In genomic region chr2:92987108-92987618, GRCm38 (mm10) we compare ENCODE assay signal across 10 mouse cellular contexts. TPM values are rescaled to one million over a fixed set of nuclear protein-coding genes. Genes with fewer than 3 reads are reported as not detected.
DNase-seq lines count a peak whose midpoint lies in the region; ATAC-seq and TF ChIP-seq lines count a peak whose summit lies in the region.
"Had no signal": no experiment of that assay in that cellular context is flagged by ENCODE, and none has a peak within 500 bp of the region (broad histone marks: within the 10 kb centered on the region; RNA-seq: fewer than 3 reads in every experiment).

No protein-coding gene starts in this region.

- peak; percentile 38; the same call in 1 of the 2 replicates for TF ChIP-seq CTCF in lung, embryonic 14.5 days (IDR thresholded peaks at IDR 0.05; ENCODE audit: low read depth)

- ATAC-seq in hindbrain, embryonic 16.5 days = no peak
- ATAC-seq in hindbrain, embryonic 11.5 days (ENCODE audit: low FRiP score) = no peak
- ATAC-seq in heart, embryonic 16.5 days (replicated peaks; ENCODE audit: extremely low read depth, insufficient read depth, low FRiP score) = no peak
- no peak for ATAC-seq in lung, embryonic 14.5 days (ENCODE audit: insufficient read depth)

- no peak for DNase-seq in hindbrain, embryonic 11.5 days (ENCODE audit: low spot score)
- peak; percentile 15 for DNase-seq in NIH3T3 (ENCODE audit: low read depth)
- DNase-seq in lung, embryonic 14.5 days = peak; percentile 34
- DNase-seq in urinary bladder, adult 2 months (ENCODE audit: low spot score) = no peak
- no peak for DNase-seq in ovary, postnatal 36 days (ENCODE audit: low spot score)
- no peak for DNase-seq in B cell, adult 2 months

- H3K4me1 ChIP-seq in hindbrain, embryonic 16.5 days (ENCODE audit: control insufficient read depth, insufficient read depth, low read depth, low read length) = peaks cover 10% of the 10 kb centered on the region
- H3K4me1 ChIP-seq in hindbrain, embryonic 11.5 days (replicated peaks; ENCODE audit: control insufficient read depth, insufficient read depth, low read length) = no peaks in the 10 kb centered on the region
- H3K4me1 ChIP-seq in heart, embryonic 16.5 days (ENCODE audit: control insufficient read depth, insufficient read depth, low read length) = peaks cover 24% of the 10 kb centered on the region
- peaks cover 3% of the 10 kb centered on the region; the same call in 1 of the 2 replicates for H3K4me1 ChIP-seq in lung, embryonic 14.5 days (ENCODE audit: insufficient read depth)

- H3K9ac ChIP-seq in hindbrain, embryonic 16.5 days (ENCODE audit: low read depth, low read length) = no peak overlapping the region; the same call in 1 of the 2 replicates
- H3K9ac ChIP-seq in hindbrain, embryonic 11.5 days (ENCODE audit: low read depth, low read length) = no peak overlapping the region
- H3K9ac ChIP-seq in heart, embryonic 16.5 days (ENCODE audit: low read length) = peak overlapping the region; percentile 68; the same call in 1 of the 2 replicates
- H3K9ac ChIP-seq in lung, embryonic 14.5 days = no peak overlapping the region
- H3K9ac ChIP-seq: hindbrain, embryonic 15.5 days had no signal

- 0 out of 2 replicates have a peak overlapping the region, but pooled peaks have one; percentile 37 for H3K27ac ChIP-seq in hindbrain, embryonic 16.5 days (ENCODE audit: low read depth, low read length)
- H3K27ac ChIP-seq in hindbrain, embryonic 11.5 days (ENCODE audit: low read depth, low read length) = no peak overlapping the region
- H3K27ac ChIP-seq in heart, embryonic 16.5 days (ENCODE audit: low read length) = peak overlapping the region; percentile 90
- H3K27ac ChIP-seq in lung, embryonic 14.5 days (ENCODE audit: low read depth) = peak overlapping the region; percentile 65
- H3K27ac ChIP-seq: macrophage had no signal

- WGBS in hindbrain, embryonic 16.5 days = 83% methylated on average over 7 of the region's 7 CpGs
- WGBS in hindbrain, embryonic 11.5 days = 79% methylated on average over 7 of the region's 7 CpGs
- 79% methylated on average over 7 of the region's 7 CpGs for WGBS in heart, embryonic 16.5 days
- 83% methylated on average over 7 of the region's 7 CpGs for WGBS in lung, embryonic 14.5 days

- 0 out of 2 replicates have a peak, but pooled peaks cover 4% of the 10 kb centered on the region for H3K36me3 ChIP-seq in hindbrain, embryonic 16.5 days (ENCODE audit: control insufficient read depth, insufficient read depth, low read length)
- no peaks in the 10 kb centered on the region for H3K36me3 ChIP-seq in hindbrain, embryonic 11.5 days (ENCODE audit: control insufficient read depth, insufficient read depth, low read length)
- H3K36me3 ChIP-seq in heart, embryonic 16.5 days (ENCODE audit: control insufficient read depth, insufficient read depth) = peaks cover 14% of the 10 kb centered on the region
- peaks cover 49% of the 10 kb centered on the region for H3K36me3 ChIP-seq in lung, embryonic 14.5 days (ENCODE audit: insufficient read depth)

- no peaks in the 10 kb centered on the region for H3K27me3 ChIP-seq in hindbrain, embryonic 16.5 days (replicated peaks; ENCODE audit: control insufficient read depth, insufficient read depth, low read length)
- no peaks in the 10 kb centered on the region for H3K27me3 ChIP-seq in hindbrain, embryonic 11.5 days (ENCODE audit: control insufficient read depth, insufficient read depth, low read length)
- H3K27me3 ChIP-seq in heart, embryonic 16.5 days (ENCODE audit: control insufficient read depth, insufficient read depth, low read length) = no peaks in the 10 kb centered on the region
- no peaks in the 10 kb centered on the region for H3K27me3 ChIP-seq in lung, embryonic 14.5 days (ENCODE audit: insufficient read depth, low read length)
- H3K27me3 ChIP-seq: hindbrain, embryonic 15.5 days had no signal

- no peak overlapping the region for H3K4me3 ChIP-seq in hindbrain, embryonic 16.5 days (ENCODE audit: low read length)
- no peak overlapping the region for H3K4me3 ChIP-seq in hindbrain, embryonic 11.5 days (ENCODE audit: low read depth, low read length)
- no peak overlapping the region for H3K4me3 ChIP-seq in heart, embryonic 16.5 days (ENCODE audit: low read length)
- H3K4me3 ChIP-seq in lung, embryonic 14.5 days (ENCODE audit: low read depth, low read length) = no peak overlapping the region
- H3K4me3 ChIP-seq: hindbrain, embryonic 15.5 days had no signal

- H3K4me2 ChIP-seq in hindbrain, embryonic 16.5 days (ENCODE audit: low read length) = no peak overlapping the region
- H3K4me2 ChIP-seq in hindbrain, embryonic 11.5 days (replicated peaks; ENCODE audit: low read depth, low read length) = no peak overlapping the region
- 0 out of 2 replicates have a peak overlapping the region, but pooled peaks have one; percentile 54 for H3K4me2 ChIP-seq in heart, embryonic 16.5 days (ENCODE audit: low read depth, low read length)
- H3K4me2 ChIP-seq in lung, embryonic 14.5 days = no peak overlapping the region

- no peaks in the 10 kb centered on the region for H3K9me3 ChIP-seq in hindbrain, embryonic 16.5 days (ENCODE audit: control insufficient read depth, low read length)
- H3K9me3 ChIP-seq in hindbrain, embryonic 11.5 days (ENCODE audit: control insufficient read depth, low read length) = no peaks in the 10 kb centered on the region
- no peaks in the 10 kb centered on the region for H3K9me3 ChIP-seq in heart, embryonic 16.5 days (replicated peaks; ENCODE audit: control insufficient read depth, low read length)
- no peaks in the 10 kb centered on the region for H3K9me3 ChIP-seq in lung, embryonic 14.5 days (ENCODE audit: low read depth, low read length)
- H3K9me3 ChIP-seq: hindbrain, embryonic 15.5 days had no signal

RNA-seq across cellular contexts. Expression of gene Prdm11, which starts 58.8 kb away (rescaled TPM):
- 1.9 and 2.3 TPM in 2 replicates for polyA plus RNA-seq in hindbrain, embryonic 16.5 days (2015; fragmentation: Nextera tagmentation; extraction: Ambion mirVana)
- polyA plus RNA-seq in hindbrain, embryonic 11.5 days (2014; fragmentation: Nextera tagmentation; extraction: Ambion mirVana) = 1.5 and 2.2 TPM in 2 replicates
- polyA plus RNA-seq in heart, embryonic 16.5 days (2015; fragmentation: Nextera tagmentation; extraction: Ambion mirVana) = 3.7 and 3.9 TPM in 2 replicates
- polyA plus RNA-seq in lung, embryonic 14.5 days (2014; fragmentation: Nextera tagmentation; extraction: Ambion mirVana) = 4.4 and 4.8 TPM in 2 replicates
- polyA plus RNA-seq in urinary bladder, adult 2 months (2012; rRNA removed) = 4.6 and 5.8 TPM in 2 replicates

Comparison
In these comparisons a context has a peak if more than half of its experiments do, and no peak if none do; other contexts are left out.
1. DNase-seq: peak in NIH3T3 (single experiment) and lung, embryonic 14.5 days (single experiment); none in hindbrain, embryonic 11.5 days (single experiment), urinary bladder, adult 2 months (single experiment), ovary, postnatal 36 days (single experiment) and B cell, adult 2 months (0 of 2).